ENCODE assay signal across 18 mouse cellular contexts in genomic region chr13:29642226-29642625, GRCm38 (mm10).
"Had no signal": no experiment of that assay in that cellular context is flagged by ENCODE, and none has a peak within 500 bp of the region (broad histone marks: within the 10 kb centered on the region; RNA-seq: fewer than 3 reads in every experiment).

No protein-coding gene starts in this region.

- H3K27ac ChIP-seq: liver, embryonic 15.5 days; lung, embryonic 15.5 days; macrophage; midbrain, embryonic 13.5 days; midbrain, embryonic 15.5 days; neural tube, embryonic 12.5 days had no signal

- ATAC-seq: lung, postnatal 0 days; midbrain, embryonic 13.5 days; midbrain, embryonic 15.5 days had no signal

- H3K4me2 ChIP-seq: liver, embryonic 15.5 days; lung, embryonic 15.5 days; midbrain, embryonic 11.5 days; midbrain, embryonic 13.5 days; midbrain, embryonic 15.5 days; neural tube, embryonic 12.5 days had no signal

- H3K4me3 ChIP-seq: liver, embryonic 15.5 days; lung, embryonic 15.5 days; megakaryocyte, embryonic 14.5 days; midbrain, embryonic 13.5 days; midbrain, embryonic 15.5 days; neural tube, embryonic 12.5 days had no signal

- H3K4me1 ChIP-seq: liver, embryonic 15.5 days; midbrain, embryonic 13.5 days; midbrain, embryonic 15.5 days; neural tube, embryonic 12.5 days had no signal

- H3K9ac ChIP-seq: liver, embryonic 15.5 days; liver, postnatal 0 days; lung, embryonic 15.5 days; midbrain, embryonic 13.5 days; midbrain, embryonic 15.5 days; neural tube, embryonic 12.5 days had no signal

- H3K9me3 ChIP-seq: liver, embryonic 15.5 days; lung, embryonic 15.5 days; megakaryocyte, embryonic 14.5 days; midbrain, embryonic 13.5 days; midbrain, embryonic 15.5 days; neural tube, embryonic 12.5 days had no signal

- DNase-seq: liver, postnatal 0 days; lung, adult 2 months; lung, postnatal 14 days; lung, postnatal 36 days; retina, postnatal 1 day; right cerebral cortex, postnatal 14 days; thymus, adult 2 months; thymus, postnatal 25 days; thymus, postnatal 4 days had no signal

- H3K27me3 ChIP-seq: liver, embryonic 15.5 days; lung, embryonic 15.5 days; megakaryocyte, embryonic 14.5 days; midbrain, embryonic 13.5 days; midbrain, embryonic 15.5 days; neural tube, embryonic 12.5 days had no signal

- H3K36me3 ChIP-seq: liver, embryonic 15.5 days; lung, embryonic 15.5 days; midbrain, embryonic 13.5 days; midbrain, embryonic 15.5 days; neural tube, embryonic 12.5 days had no signal
